8 mouse cellular contexts compared by ENCODE assay signal in the genomic region with DNA sequence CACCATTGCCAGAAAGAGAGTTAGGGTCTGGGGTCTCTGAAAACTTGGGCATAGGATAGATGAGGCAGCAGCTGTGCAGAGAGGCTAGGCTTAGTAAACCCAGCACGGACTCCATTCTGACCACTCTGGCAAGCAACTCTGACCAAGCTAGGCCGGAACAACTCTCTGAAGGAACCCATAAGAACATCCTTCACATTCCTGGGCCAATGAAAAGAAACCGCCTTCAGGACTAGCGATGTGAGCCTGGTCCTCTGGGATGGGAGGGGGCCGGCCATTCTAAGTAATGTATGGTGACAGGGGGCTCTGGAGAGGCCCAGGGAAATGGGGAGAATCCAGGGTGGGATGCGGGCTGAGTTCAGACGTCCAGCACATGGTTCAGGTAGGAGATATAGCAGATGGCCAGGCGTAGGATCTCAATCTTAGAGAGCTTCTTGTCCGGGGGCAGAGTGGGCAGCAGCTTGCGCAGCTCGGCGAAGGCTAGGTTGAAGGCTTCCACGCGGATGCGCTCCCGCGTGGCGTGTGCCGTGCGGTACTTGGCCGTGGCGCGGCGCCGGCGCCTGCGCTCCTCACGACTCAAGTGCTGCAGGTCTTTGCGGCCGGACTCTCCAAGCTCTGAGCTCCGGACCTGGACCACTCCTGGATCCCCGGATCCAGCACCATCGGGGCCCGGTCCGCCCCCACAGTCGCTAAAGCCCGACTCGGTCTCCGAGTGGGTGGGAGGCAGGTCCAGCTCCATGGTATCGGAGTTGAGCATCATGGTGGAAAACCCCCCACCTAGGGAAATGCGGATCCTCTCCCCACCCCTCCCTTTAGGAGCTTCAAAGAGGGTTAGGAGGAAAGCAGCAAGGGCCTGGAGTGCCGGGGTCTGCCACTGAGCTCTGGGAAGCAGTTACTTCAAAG. TPM values are rescaled to one million over a fixed set of nuclear protein-coding genes. Genes with fewer than 3 reads are reported as not detected.
DNase-seq lines count a peak whose midpoint lies in the region; ATAC-seq and TF ChIP-seq lines count a peak whose summit lies in the region.

No protein-coding gene starts in this region.

- peak overlapping the region; percentile 73 for H3K4me2 ChIP-seq in midbrain, embryonic 15.5 days

- peak overlapping the region; percentile 54 for H3K9ac ChIP-seq in midbrain, embryonic 15.5 days

- H3K9me3 ChIP-seq in hindbrain, embryonic 10.5 days = no peaks in the 10 kb centered on the region
- no peaks in the 10 kb centered on the region for H3K9me3 ChIP-seq in midbrain, embryonic 15.5 days

- H3K27me3 ChIP-seq in hindbrain, embryonic 10.5 days (ENCODE audit: insufficient read depth, poor library complexity, severe bottlenecking) = peaks cover 52% of the 10 kb centered on the region
- H3K27me3 ChIP-seq in midbrain, embryonic 15.5 days (replicated peaks) = no peaks in the 10 kb centered on the region

- H3K27ac ChIP-seq in layer of hippocampus, adult 2 months = no peak overlapping the region
- H3K27ac ChIP-seq in hindbrain, embryonic 10.5 days = peak overlapping the region; percentile 86
- H3K27ac ChIP-seq in midbrain, embryonic 15.5 days = peak overlapping the region; percentile 9; the same call in 1 of the 2 replicates

- no peak for TF ChIP-seq CTCF in layer of hippocampus, adult 2 months (conservative IDR thresholded peaks at IDR 0.05)

- H3K4me1 ChIP-seq in hindbrain, embryonic 10.5 days (replicated peaks) = peaks cover 69% of the 10 kb centered on the region
- H3K4me1 ChIP-seq in midbrain, embryonic 15.5 days = peaks cover 42% of the 10 kb centered on the region

- DNase-seq in layer of hippocampus, adult 2 months (ENCODE audit: low spot score in 2 of 2) = no peak
- no peak for DNase-seq in layer of hippocampus, adult 11-12 months (ENCODE audit: low spot score)
- DNase-seq in cerebellum, postnatal 10 days = peak; percentile 70 to 76
- DNase-seq in hindbrain, embryonic 10.5 days (ENCODE audit: low spot score) = no peak
- DNase-seq in adrenal gland, postnatal 10 days = no peak
- DNase-seq in adrenal gland, adult 8-10 months = no peak
- no peak for DNase-seq in kidney, adult 11 months

- peak overlapping the region; percentile 36 for H3K4me3 ChIP-seq in layer of hippocampus, adult 2 months
- H3K4me3 ChIP-seq in hindbrain, embryonic 10.5 days = peak overlapping the region; percentile 59
- H3K4me3 ChIP-seq in midbrain, embryonic 15.5 days = peak overlapping the region; percentile 44

- ATAC-seq in midbrain, embryonic 15.5 days (replicated peaks) = peak; percentile 38; the same call in 1 of the 2 replicates

- peaks cover 10% of the 10 kb centered on the region for H3K36me3 ChIP-seq in hindbrain, embryonic 10.5 days
- H3K36me3 ChIP-seq in midbrain, embryonic 15.5 days (replicated peaks) = no peaks in the 10 kb centered on the region

- 3% methylated on average over 42 of the region's 42 CpGs for WGBS in hindbrain, embryonic 10.5 days
- 2% methylated on average over 39 of the region's 42 CpGs for WGBS in midbrain, embryonic 15.5 days

RNA-seq across cellular contexts. Expression of a gene that starts 3.6 kb away (rescaled TPM):
- 1 to 10 TPM in 1 of 2 experiments, under 1 TPM in 1; 0.79 to 1.2 TPM for total RNA-seq in layer of hippocampus, adult 2 months (2021)
- 9.9 and 16.3 TPM in 2 replicates for polyA plus RNA-seq in hindbrain, embryonic 10.5 days (2016; fragmentation: Nextera tagmentation; extraction: Ambion mirVana)
- 2.0 and 2.5 TPM in 2 replicates for polyA plus RNA-seq in midbrain, embryonic 15.5 days (2015; fragmentation: Nextera tagmentation; extraction: Ambion mirVana)
- total RNA-seq in adrenal gland, postnatal 10 days (2021) = under 1 TPM in 1 of 2 experiments, not detected in 1; 0.09 TPM
- total RNA-seq in adrenal gland, adult 8-10 months (2022) = not detected

RNA-seq across cellular contexts. Expression of a gene that starts 25.5 kb away (rescaled TPM):
- total RNA-seq in layer of hippocampus, adult 2 months (2021) = 10 to 100 TPM; 15.0 to 18.2 TPM
- 46.0 and 72.6 TPM in 2 replicates for polyA plus RNA-seq in hindbrain, embryonic 10.5 days (2016; fragmentation: Nextera tagmentation; extraction: Ambion mirVana)
- polyA plus RNA-seq in midbrain, embryonic 15.5 days (2015; fragmentation: Nextera tagmentation; extraction: Ambion mirVana) = 48.0 and 49.6 TPM in 2 replicates
- 10 to 100 TPM in 1 of 2 experiments, 1 to 10 TPM in 1; 6.3 to 10.6 TPM for total RNA-seq in adrenal gland, postnatal 10 days (2021)
- total RNA-seq in adrenal gland, adult 8-10 months (2022) = 1 to 10 TPM; 4.8 to 7.7 (median 5.1) TPM

RNA-seq across cellular contexts. Expression of a gene that starts 28.5 kb away (rescaled TPM):
- total RNA-seq in layer of hippocampus, adult 2 months (2021) = 100 to 1,000 TPM; 146 to 147 TPM
- polyA plus RNA-seq in hindbrain, embryonic 10.5 days (2016; fragmentation: Nextera tagmentation; extraction: Ambion mirVana) = 173 and 187 TPM in 2 replicates
- polyA plus RNA-seq in midbrain, embryonic 15.5 days (2015; fragmentation: Nextera tagmentation; extraction: Ambion mirVana) = 199 and 209 TPM in 2 replicates
- total RNA-seq in adrenal gland, postnatal 10 days (2021) = 100 to 1,000 TPM; 150 to 151 TPM
- 100 to 1,000 TPM; 180 to 214 (median 195) TPM for total RNA-seq in adrenal gland, adult 8-10 months (2022)

RNA-seq across cellular contexts. Expression of a gene that starts 28.8 kb away (rescaled TPM):
- total RNA-seq in layer of hippocampus, adult 2 months (2021) = 10 to 100 TPM; 58.1 to 63.3 TPM
- polyA plus RNA-seq in hindbrain, embryonic 10.5 days (2016; fragmentation: Nextera tagmentation; extraction: Ambion mirVana) = 112 and 127 TPM in 2 replicates
- 116 and 122 TPM in 2 replicates for polyA plus RNA-seq in midbrain, embryonic 15.5 days (2015; fragmentation: Nextera tagmentation; extraction: Ambion mirVana)
- 10 to 100 TPM; 81.0 to 93.0 TPM for total RNA-seq in adrenal gland, postnatal 10 days (2021)
- 100 to 1,000 TPM; 110 to 135 (median 124) TPM for total RNA-seq in adrenal gland, adult 8-10 months (2022)

Comparison
In these comparisons a context has a peak if more than half of its experiments do, and no peak if none do; other contexts are left out.
1. DNase-seq: peak in cerebellum, postnatal 10 days (2 of 2); none in layer of hippocampus, adult 2 months (0 of 2), layer of hippocampus, adult 11-12 months (single experiment), hindbrain, embryonic 10.5 days (single experiment), adrenal gland, postnatal 10 days (single experiment), adrenal gland, adult 8-10 months (single experiment) and kidney, adult 11 months (single experiment).
2. Peak in every context shown above with its lines, with median percentiles within 50 percentile points of each other: H3K4me3 ChIP-seq.